Mouse (Mus musculus): ENCODE results near the gene Acot7.

DNA sequence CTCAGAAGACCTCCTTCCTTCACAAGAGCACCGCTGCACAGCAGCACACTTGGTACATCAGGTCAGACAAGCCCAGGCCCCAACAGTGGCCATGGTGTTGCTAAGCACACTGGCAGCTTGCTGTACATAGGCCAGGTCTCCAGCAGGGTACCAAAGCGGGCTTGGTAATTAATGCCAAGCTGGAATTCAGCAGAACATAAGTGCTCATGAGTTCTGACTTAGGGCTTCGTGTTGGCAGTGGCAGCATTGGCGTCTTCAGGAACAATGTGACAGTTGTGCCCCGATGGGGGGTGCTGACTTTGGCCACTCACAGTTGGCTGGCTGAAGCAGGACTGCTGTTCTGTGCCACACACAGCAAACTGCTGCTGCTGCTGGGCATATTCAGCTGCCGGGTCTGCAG, 126.8 kb downstream of the Acot7 start:
- no peak for TF ChIP-seq TAL1 (IDR thresholded peaks at IDR 0.05; ENCODE audit: low read length)
- no peak for TF ChIP-seq GATA1 (IDR thresholded peaks at IDR 0.05; ENCODE audit: low read length)
